Comparison of ENCODE assay signal across 19 mouse cellular contexts in genomic region chr15:32459046-32459445, GRCm38 (mm10).
A peak's percentile ranks its signal among the peaks of the same experiment; 100 is the strongest.
DNase-seq lines count a peak whose midpoint lies in the region.
"Had no signal": no experiment of that assay in that cellular context is flagged by ENCODE, and none has a peak within 500 bp of the region (broad histone marks: within the 10 kb centered on the region; RNA-seq: fewer than 3 reads in every experiment).

No protein-coding gene starts in this region.

- intact Hi-C loops in heart, postnatal 25 days (cut with DNase I) = no loop called here

- DNase-seq in heart, adult 11 months = peak; percentile 36
- no peak for DNase-seq in heart, postnatal 25 days (ENCODE audit: low spot score)
- peak; percentile 66 for DNase-seq in brain, adult 2 months (ENCODE audit: low read depth, low spot score)
- peak; percentile 21 to 52 for DNase-seq in cerebellum, adult 18-20 months
- peak; percentile 67 to 70 for DNase-seq in cerebellum, postnatal 10 days
- DNase-seq in spleen, adult 18-20 months = no peak
- no peak for DNase-seq in layer of hippocampus, adult 11-12 months (ENCODE audit: low spot score)
- DNase-seq in thymus, postnatal 0 days (ENCODE audit: low spot score) = no peak
- DNase-seq: adrenal gland, postnatal 36 days; gastrocnemius, postnatal 25 days; heart, adult 18-20 months; heart, postnatal 4 days; kidney, adult 11 months; kidney, postnatal 14 days; liver, embryonic 13.5 days; lung, adult 18-20 months; lung, postnatal 4 days; right cerebral cortex, postnatal 25 days; thymus, postnatal 36 days had no signal

Comparison
In these comparisons a context has a peak if more than half of its experiments do, and no peak if none do; other contexts are left out.
1. DNase-seq: peak in heart, adult 11 months (single experiment), brain, adult 2 months (single experiment), cerebellum, adult 18-20 months (2 of 2) and cerebellum, postnatal 10 days (2 of 2); none in heart, postnatal 25 days (single experiment), spleen, adult 18-20 months (0 of 2), layer of hippocampus, adult 11-12 months (single experiment) and thymus, postnatal 0 days (single experiment).